Mouse (Mus musculus) CH12F3 (cell line): Measurements from ENCODE around the gene Dyrk2.

Experiments
- in situ Hi-C: fragments of 300-500 bp; cut with MboI; formaldehyde crosslinking; loops from 2 replicates; pipeline ENCODE4 v1.14.3; 2020; ENCODE audit warnings: low sequenced_read_pairs

Gene Dyrk2

DNA sequence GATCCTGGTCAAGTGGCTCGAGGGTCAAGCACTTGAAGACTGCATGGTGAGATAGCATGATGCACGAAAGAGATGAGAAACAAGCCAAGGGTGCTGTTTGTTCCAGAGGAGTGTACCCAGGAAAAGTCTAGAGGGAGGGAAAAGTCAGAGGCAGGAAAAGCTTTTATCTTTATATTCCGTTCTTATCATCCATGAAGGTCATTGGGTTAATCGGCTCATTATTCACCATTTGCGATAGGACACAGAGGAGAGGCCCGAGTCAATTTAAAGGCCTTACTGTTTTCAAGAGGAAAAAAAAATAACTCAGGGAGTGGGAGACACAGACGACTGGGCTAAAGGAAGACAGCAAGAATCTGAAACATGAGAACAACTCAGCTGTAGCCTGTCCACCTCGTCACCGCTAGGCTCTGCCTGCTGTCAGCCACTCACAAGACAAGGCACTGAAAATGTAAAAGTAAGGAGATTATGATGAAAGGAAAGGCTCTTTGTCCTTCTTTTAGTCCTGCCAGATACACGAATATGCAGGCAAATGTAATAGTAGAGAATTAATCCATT, 22.9 kb downstream of the Dyrk2 start:
- in situ Hi-C loops: no loop called here

DNA sequence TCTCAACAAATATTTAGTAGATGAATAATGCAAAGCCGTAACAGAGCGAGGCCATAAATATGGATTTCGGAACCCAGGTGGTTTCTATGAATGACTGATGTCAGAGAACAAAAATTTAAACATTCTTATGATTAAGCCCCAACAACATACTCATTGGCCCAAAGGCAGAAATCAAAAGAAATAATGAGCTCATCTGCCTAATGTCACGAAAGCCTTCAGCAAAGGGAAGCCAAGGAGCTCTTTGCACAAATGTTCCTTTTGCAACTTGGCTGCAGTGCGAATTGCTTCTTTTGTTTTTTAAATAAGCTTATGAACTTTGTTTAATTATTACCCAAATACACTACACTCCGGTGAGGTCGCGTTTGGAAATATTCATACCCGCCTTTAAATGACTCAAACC, 29.4 kb downstream of the Dyrk2 start:
- in situ Hi-C loops: no loop called here

DNA sequence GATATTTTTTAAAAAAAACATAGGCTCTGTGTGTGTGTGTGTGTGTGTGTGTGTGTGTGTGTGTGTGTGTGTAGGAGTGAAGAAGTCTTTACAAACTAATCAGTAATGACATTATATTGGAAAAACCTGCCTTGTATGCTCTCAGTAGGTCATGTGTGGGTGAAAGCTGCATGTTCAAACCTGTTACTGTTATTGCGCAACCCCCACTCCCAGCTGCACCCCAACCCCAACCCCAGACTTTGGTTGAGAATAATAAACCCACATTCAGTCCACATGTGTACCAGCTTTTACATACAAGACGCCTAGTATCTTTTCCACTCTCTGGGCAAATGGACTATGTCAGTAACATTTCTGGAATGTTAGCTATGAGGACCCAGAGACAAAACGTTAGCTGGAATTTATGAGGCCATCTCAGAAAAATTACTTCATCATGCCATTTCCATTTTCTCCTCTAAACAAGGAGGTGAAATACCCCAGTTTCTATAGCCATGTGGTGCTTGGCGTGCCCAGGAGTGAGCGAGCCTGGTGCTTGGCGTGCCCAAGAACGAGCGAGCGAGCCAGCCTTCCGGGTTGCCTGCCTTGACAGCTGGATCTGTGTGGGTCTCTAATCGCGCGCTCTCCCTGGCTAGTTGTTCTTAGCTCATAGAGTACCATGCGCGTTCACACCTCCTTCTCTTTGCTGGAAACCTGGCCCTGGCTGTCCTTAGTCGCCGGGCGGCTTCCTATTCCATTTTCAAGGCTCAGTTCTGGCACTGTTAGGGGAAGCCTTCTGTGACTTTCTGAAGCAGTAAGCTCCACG, 30.5 kb downstream of the Dyrk2 start:
- in situ Hi-C loops: no loop called here

DNA sequence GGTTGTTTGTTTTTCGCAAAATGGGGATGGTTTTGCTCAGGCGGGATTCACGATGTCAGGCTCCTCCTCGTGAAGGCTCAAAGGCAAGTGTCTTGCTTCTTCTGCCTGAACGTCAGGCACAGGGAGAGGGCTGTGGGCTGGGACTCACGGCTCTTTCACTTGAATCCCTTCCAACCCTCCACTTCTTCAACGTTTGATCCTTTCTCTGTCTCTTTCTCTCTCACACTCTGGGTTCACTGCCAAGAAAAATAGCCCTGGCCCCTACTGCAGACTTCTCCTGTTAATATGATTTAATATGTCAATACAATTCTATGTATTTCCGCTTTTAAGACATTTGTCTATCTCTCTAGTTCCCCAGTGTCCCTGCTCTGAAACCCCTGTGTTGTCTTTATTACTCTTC, 32.4 kb downstream of the Dyrk2 start:
- in situ Hi-C loops: no loop called here

DNA sequence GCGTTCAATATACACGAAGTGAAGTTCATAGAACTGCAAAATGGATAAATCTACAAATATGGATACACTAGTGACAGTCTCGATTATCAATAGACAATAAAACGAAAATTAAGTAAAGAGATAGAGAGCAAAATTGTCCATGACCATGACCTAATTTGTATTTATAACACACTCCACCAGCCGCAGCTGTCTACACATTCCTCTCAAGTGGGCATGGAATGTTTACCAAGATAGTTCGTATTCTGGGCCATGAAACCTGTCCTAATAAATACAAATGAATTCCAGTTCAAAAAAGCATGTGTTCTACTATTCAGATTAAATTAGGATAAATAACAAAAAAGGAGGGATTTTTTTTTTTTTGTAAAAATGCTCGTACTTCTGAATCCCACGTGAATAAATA, 38.8 kb downstream of the Dyrk2 start:
- in situ Hi-C loops: no loop called here

DNA sequence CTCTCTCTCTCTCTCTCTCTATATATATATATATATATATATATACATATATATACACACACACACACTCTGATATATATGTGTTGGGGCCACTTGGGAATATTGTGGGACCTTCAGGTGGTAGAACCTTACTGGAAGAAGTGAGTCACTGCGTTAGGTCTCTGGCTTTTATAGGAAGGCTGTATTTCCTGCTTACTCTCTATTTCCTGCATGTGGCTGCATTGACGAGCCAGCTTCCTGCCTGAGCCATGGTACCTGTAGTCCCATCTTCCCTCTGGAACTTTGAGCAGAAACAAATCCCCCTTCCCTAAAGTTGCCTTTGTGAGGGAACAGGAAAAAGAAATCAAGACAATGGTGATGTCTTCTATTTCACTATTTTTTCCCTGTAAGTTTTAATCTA, 40.4 kb downstream of the Dyrk2 start:
- in situ Hi-C loops: no loop called here

DNA sequence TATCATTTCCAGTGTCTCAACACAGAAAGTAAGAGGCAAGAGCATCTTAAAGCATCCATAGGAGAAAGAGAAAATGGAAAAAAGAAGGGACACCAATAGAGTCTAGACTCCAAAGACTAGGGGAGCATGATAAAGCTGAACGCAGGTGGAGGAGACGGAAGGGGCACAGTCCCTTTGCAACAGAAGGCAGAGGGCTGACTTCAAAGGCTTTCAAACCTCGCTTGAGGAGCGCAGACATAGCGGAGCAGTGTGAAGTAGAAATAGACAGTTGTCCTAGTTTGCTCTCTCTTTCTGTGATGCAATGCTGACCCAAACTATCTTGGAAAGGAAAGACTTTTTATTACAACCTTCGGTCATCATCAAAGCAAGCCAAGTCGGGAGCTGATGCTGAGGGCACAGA, 42.9 kb downstream of the Dyrk2 start:
- in situ Hi-C loops: no loop called here

DNA sequence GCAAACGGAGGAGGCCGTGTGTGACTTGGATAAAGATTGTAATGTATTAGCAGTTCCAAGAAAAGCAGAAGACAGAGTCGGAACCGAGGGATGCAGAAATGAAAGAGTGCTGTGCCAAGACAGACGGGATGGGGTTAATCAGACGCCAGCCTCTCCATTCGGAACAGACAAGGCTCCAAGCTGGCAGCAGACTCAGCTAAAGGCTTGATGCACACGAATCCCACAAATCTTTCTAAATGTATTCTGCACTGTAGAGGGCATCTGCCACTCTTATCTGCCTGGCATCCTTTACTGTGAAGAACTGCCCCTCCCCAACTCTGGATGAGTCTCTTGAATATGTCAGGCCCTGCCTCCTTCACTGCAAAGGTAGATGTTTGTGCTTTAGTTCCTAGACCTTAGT, 45.2 kb downstream of the Dyrk2 start:
- in situ Hi-C loops: no loop called here

DNA sequence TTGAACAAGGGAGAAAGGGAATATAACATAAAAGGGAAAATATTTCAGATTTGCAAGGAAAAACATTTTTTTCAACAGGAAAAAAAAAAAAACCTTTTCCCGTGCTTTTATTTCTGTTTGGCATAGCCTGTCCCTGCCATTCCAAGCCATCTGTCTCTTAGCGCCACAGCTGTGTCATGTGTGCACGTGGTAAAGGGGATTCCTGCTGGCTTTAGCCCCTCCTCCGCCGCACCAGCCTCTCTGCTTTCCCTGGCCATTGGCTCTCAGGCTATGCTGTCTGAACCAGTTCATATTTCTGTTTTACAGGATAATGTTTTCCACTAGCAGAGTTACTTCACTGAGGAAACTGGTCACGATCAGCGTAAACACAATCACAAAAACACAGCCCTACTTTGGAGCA, 49.1 kb downstream of the Dyrk2 start:
- in situ Hi-C loops: no loop called here

DNA sequence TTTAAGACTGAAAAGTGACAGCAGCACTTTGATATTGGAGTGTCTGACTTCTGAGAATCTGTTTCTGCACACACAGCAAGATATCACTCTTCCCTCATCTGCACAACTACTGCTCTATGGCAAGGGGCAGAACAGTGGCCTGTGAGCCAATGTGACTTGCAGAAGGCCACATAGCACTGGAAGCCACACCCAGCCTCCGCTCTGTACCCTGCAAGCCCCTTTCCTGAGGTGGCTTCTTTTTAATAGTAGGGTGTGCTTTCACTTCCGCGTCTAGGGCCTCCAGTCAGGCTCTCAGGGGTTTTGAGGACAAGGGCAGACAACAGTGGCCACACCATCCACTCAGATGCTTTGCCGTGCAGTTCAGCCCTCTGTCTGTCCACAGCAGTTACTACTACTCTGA, 50.2 kb downstream of the Dyrk2 start:
- in situ Hi-C loops: no loop called here

DNA sequence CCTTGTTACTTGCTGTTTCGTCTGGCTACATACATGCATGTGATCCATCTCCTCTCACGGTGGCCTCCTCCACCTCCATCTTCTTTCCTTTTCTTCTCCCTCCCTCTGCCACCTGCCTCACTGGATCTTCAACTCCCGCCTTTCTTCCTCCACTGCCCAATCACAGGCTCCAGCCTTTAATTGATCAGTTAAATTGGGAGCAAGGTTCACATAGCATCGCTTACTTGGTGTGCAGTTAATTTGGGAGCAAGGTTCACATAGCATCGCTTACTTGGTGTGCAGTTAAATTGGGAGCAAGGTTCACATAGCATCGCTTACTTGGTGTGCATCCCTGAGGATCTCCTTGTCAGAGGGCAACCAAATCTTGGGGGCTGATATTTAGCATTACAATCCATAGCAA, 52.9 kb downstream of the Dyrk2 start:
- in situ Hi-C loops: no loop called here

DNA sequence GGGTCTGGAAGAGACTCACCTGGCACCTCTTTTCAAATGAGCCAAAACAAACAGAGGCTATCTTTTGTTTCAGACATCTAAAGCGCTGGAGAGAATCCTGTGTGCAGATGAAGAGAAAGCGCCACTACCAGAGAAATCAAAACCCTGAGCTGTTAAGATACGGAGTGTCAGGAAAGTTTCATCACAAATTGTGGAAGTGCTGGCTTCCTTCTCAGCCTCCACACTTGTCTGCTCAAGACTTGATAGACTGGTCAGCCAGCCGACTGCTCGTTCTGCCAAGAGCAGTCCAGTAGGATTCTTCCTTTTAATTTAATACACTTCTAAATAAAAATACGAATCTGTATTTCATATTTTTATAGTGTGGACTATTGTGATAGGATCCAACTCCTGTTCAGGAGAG, 58.1 kb downstream of the Dyrk2 start:
- in situ Hi-C loops: no loop called here

DNA sequence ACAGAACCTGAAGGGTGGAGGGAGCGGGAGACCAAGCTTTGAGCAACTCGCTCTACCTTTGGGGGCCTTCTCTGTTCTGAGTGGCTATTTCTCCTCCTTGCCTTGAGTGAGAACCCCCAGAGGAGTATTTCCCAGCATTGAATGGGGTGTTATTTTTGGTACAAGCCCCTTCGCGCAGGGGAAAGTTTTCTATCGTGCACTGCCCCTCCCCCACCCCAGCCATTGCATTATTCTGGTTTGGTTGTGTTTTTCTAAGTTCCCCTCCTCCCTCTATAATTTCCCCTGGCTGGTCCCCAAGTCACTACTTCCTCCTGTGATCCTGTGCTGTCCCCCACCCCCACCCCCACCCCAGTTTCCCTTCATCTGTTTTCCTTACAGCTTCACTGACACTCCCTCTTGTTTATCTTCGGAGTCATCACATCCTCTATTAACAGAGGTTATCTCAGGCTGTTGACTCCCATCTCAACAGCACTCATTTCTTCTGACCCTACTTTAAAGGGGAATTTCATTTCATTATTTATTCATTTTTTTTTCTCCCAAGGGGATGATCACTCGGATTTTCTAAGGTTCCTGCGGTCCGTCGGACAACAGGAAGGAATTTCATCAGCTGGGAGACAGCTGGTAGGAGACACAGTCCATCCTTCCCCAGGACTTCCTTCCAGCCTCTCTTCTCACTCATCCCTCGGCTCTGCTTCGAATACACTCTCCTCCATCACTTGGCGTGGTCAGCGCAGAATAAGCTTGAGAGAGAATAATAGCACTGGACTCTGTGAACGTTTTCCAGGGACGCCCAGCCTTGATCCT, 58.9 kb downstream of the Dyrk2 start:
- in situ Hi-C loops: no loop called here
